Mouse (Mus musculus) splenic B cell, adult 2 months (primary cell): ENCODE measurements around the gene Paf1.

Experiments
- DNase-seq: peaks from one replicate; pipeline ENCODE4 v3.0.0-alpha.2; 2011; ENCODE audit warnings: low read depth, low spot score
- H3K27me3 ChIP-seq: 2 replicates; pipeline ENCODE4 v1.6.1; 2012; ENCODE audit warnings: mild to moderate bottlenecking, low read length, moderate library complexity, mixed read lengths; ENCODE audit not compliant: control insufficient read depth, poor library complexity, insufficient read depth, severe bottlenecking
- H3K36me3 ChIP-seq: 2 replicates; pipeline ENCODE4 v1.6.1; 2012; ENCODE audit warnings: mild to moderate bottlenecking, low read length, moderate library complexity, mixed read lengths; ENCODE audit not compliant: control insufficient read depth, poor library complexity, insufficient read depth, severe bottlenecking

The Paf1 gene

DNA sequence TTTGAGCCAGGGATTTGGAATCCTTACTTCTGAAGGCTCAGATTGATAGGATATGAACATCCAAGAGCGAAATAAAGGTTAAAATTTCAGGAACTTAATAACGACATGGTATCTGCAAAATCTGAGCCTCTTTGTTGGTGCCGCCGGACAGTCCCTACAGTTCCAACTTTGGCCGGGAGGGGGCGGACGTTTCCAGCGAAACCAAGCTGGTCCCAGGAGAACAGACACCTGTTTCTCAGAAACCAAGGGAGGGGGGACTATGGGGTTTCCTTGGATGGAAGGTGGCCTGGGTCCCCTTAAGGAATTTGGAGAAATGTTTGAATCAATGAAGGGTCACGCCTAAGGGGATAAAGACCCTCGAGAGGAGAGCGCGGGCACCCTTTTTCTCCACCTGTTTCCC, 53.7 kb downstream of the Paf1 start:
- no peaks in the 10 kb centered on the region; the same call in 1 of the 2 replicates for H3K27me3 ChIP-seq
- H3K36me3 ChIP-seq: peaks cover 18% of the 10 kb centered on the region
- peak; percentile 83 for DNase-seq

DNA sequence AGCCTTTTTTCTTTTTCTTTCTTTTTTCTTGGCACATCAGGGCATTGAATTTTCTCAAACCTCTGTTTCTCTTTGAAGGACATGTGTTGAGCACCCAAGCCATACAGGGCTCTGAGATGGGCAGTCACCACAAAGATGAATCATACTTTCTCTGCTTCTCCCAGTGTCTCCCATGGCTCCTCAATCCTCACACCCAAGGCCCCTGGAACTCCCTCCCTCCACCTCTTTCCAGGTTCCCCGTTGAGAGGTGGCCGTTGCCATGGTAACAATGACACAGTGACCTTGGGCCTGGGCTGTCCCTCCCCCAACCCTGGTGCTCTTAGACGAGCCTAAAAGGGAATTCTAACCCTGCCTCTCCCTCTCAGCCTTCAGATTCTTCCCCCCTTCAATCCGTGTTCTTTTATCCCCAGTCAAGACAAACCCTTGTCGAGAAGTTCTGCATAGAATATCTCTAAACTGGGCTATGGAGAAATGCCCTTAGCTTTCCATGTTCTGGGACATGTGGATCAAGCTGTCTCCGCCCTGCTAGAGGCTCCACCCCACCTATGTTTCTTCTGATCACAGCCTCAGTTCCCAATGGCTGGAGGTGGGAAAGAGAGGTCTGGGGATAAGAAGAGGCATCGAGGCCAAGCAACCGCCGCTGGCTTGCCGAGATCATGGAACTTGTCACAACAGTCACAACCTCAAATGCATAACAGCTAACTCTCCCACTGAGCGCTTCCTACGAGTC, 54.5 kb downstream of the Paf1 start:
- DNase-seq: no peak
- peaks cover 18% of the 10 kb centered on the region for H3K36me3 ChIP-seq
- H3K27me3 ChIP-seq: no peaks in the 10 kb centered on the region; the same call in 1 of the 2 replicates

DNA sequence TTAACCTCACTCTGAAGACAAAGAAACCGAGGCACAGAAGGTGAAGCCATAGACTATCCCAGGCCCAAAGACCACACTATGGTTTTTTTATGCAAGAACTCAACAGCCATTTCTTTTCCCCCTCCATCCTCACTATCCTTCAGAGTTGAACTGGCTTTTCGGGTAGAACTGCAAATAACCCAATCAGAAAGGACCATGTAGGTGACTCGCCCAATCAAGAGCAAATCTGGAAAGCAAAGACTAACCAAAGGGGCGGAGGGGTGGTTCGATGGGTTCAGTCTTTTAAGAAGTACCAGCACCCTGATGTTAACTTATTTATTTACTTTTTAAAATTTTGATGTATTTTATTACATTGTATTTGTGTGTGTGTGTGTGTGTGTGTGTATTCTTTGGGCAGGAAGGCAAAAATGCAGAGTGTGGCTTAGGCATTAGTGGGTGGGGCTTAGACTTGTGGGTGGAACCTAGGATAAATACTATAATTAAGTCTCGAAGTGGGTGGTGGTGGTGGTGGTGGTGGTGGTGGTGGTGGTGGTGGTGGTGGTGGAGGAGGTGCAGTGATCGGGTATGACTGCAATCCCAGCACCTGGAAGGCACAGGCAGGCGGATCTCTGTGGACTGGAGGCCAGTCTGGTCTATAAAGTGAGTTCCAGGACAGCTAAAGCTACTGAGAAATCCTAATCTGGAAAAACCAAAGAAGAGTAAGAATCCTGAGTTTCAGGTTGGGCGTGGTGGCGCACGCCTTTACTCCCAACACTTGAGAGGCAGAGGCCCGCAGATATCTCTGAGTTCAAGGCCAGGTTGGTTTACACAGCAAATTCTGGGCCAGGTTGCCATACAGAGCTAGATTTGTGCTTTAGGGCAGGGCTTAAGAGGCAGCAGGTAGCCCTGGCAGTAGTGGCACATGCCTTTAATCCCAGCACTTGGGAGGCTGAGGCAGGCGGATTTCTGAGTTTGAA, 55.4 kb downstream of the Paf1 start:
- Histone ChIP-seq H3K36me3 (peaks cover 17% of the 10 kb centered on the region), H3K27me3 (peaks cover 3% of the 10 kb centered on the region; the same call in 1 of the 2 replicates)
- DNase-seq: no peak
